In the genomic region with DNA sequence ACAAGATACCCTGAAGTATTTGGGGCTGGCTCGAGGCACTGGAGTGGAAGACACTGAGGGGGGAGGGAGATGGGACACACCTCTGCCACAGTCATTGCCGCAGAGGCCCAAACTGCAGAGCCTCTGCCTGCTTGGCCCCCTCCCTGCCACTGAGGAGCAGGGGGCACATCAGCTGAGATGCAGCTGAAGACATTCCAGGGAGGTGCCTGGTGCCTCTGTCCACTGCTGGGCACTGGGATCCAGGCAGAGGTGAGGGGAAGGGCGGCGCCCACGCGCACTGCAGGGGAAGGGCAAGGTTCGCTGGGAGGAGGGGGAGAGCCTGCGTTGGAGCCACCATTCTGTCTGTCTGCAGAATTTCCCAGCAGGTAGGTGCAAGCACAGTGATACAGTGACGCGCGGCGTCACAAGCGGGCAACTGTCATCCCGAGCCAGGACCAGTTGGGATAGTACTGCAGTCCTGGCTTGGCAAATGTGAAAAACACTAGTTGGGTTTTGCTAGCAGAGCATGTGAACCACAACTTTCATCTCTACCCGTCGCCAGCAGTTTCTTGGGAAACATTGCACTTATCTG, we compare ENCODE assay signal across 11 mouse cellular contexts. TPM values are rescaled to one million over a fixed set of nuclear protein-coding genes. Genes with fewer than 3 reads are reported as not detected.
A peak's percentile ranks its signal among the peaks of the same experiment; 100 is the strongest.
DNase-seq lines count a peak whose midpoint lies in the region; ATAC-seq and TF ChIP-seq lines count a peak whose summit lies in the region.
"Had no signal": no experiment of that assay in that cellular context is flagged by ENCODE, and none has a peak within 500 bp of the region (broad histone marks: within the 10 kb centered on the region; RNA-seq: fewer than 3 reads in every experiment).

No protein-coding gene starts in this region.

- DNase-seq in embryo, embryonic 11 days: peak; percentile 3
- DNase-seq in embryo, embryonic 10.5 days (ENCODE audit: low spot score): no peak
- no peak for DNase-seq in lung, embryonic 14.5 days
- no peak for DNase-seq in lung, postnatal 10 days
- DNase-seq in midbrain, postnatal 0 days (ENCODE audit: low spot score): no peak
- no peak for DNase-seq in spleen, postnatal 36 days (ENCODE audit: low spot score in 2 of 2)
- no peak for DNase-seq in gastrocnemius, adult 18-20 months (ENCODE audit: low spot score)
- DNase-seq: lung, postnatal 14 days had no signal

- ATAC-seq in lung, embryonic 14.5 days (ENCODE audit: insufficient read depth): peak; percentile 44; the same call in 1 of the 2 replicates
- ATAC-seq in hindbrain, embryonic 15.5 days (ENCODE audit: low FRiP score, low read depth): 0 out of 2 replicates have a peak, but pooled peaks have one; percentile 51
- 0 out of 2 replicates have a peak, but pooled peaks have one; percentile 54 for ATAC-seq in midbrain, postnatal 0 days (ENCODE audit: low FRiP score)
- ATAC-seq: Patski had no signal

- H3K9ac ChIP-seq in lung, embryonic 14.5 days: no peak overlapping the region
- H3K9ac ChIP-seq in hindbrain, embryonic 15.5 days: no peak overlapping the region
- no peak overlapping the region for H3K9ac ChIP-seq in midbrain, postnatal 0 days (replicated peaks; ENCODE audit: low read length, poor library complexity, severe bottlenecking)

- no peaks in the 10 kb centered on the region for H3K36me3 ChIP-seq in lung, embryonic 14.5 days (ENCODE audit: insufficient read depth)
- H3K36me3 ChIP-seq in hindbrain, embryonic 15.5 days: no peaks in the 10 kb centered on the region
- H3K36me3 ChIP-seq in midbrain, postnatal 0 days (ENCODE audit: insufficient read depth, low read length): no peaks in the 10 kb centered on the region

- H3K4me1 ChIP-seq in lung, embryonic 14.5 days (ENCODE audit: insufficient read depth): no peaks in the 10 kb centered on the region
- H3K4me1 ChIP-seq in hindbrain, embryonic 15.5 days (replicated peaks): 0 out of 2 replicates have a peak, but pooled peaks cover 7% of the 10 kb centered on the region
- H3K4me1 ChIP-seq in midbrain, postnatal 0 days (ENCODE audit: insufficient read depth, low read length): no peaks in the 10 kb centered on the region

- peak overlapping the region; percentile 22; the same call in 1 of the 2 replicates for H3K4me3 ChIP-seq in lung, embryonic 14.5 days (ENCODE audit: low read depth, low read length)
- H3K4me3 ChIP-seq in hindbrain, embryonic 15.5 days: peak overlapping the region; percentile 31
- H3K4me3 ChIP-seq in midbrain, postnatal 0 days (ENCODE audit: low read depth, low read length): peak overlapping the region; percentile 25
- H3K4me3 ChIP-seq: layer of hippocampus, adult 2 months had no signal

- no peak overlapping the region for H3K27ac ChIP-seq in lung, embryonic 14.5 days (ENCODE audit: low read depth)
- no peak overlapping the region for H3K27ac ChIP-seq in hindbrain, embryonic 15.5 days (replicated peaks)
- no peak overlapping the region for H3K27ac ChIP-seq in midbrain, postnatal 0 days (ENCODE audit: low read depth, low read length)
- H3K27ac ChIP-seq: layer of hippocampus, adult 2 months had no signal

- peaks cover 9% of the 10 kb centered on the region; the same call in 1 of the 2 replicates for H3K27me3 ChIP-seq in lung, embryonic 14.5 days (ENCODE audit: insufficient read depth, low read length)
- H3K27me3 ChIP-seq in hindbrain, embryonic 15.5 days: 0 out of 2 replicates have a peak, but pooled peaks cover 4% of the 10 kb centered on the region
- no peaks in the 10 kb centered on the region for H3K27me3 ChIP-seq in midbrain, postnatal 0 days (ENCODE audit: insufficient read depth, low read length)

- TF ChIP-seq CTCF in lung, embryonic 14.5 days (IDR thresholded peaks at IDR 0.05; ENCODE audit: low read depth): no peak
- no peak for TF ChIP-seq CTCF in midbrain, postnatal 0 days (IDR thresholded peaks at IDR 0.05)

- no peaks in the 10 kb centered on the region for H3K9me3 ChIP-seq in lung, embryonic 14.5 days (ENCODE audit: low read depth, low read length)
- no peaks in the 10 kb centered on the region for H3K9me3 ChIP-seq in hindbrain, embryonic 15.5 days
- no peaks in the 10 kb centered on the region for H3K9me3 ChIP-seq in midbrain, postnatal 0 days (ENCODE audit: low read length)

- WGBS in lung, embryonic 14.5 days: 17% methylated on average over 16 of the region's 16 CpGs
- WGBS in hindbrain, embryonic 15.5 days: 21% methylated on average over 16 of the region's 16 CpGs
- 24% methylated on average over 15 of the region's 16 CpGs for WGBS in midbrain, postnatal 0 days

- H3K4me2 ChIP-seq in lung, embryonic 14.5 days: peak overlapping the region; percentile 55
- H3K4me2 ChIP-seq in hindbrain, embryonic 15.5 days: peak overlapping the region; percentile 51
- peak overlapping the region; percentile 51 for H3K4me2 ChIP-seq in midbrain, postnatal 0 days (ENCODE audit: low read depth, low read length, poor library complexity, severe bottlenecking)

RNA-seq across cellular contexts. Expression of a gene that starts 0.9 kb away (rescaled TPM):
- 1.5 and 1.7 TPM in 2 replicates for polyA plus RNA-seq in lung, embryonic 14.5 days (2014; fragmentation: Nextera tagmentation; extraction: Ambion mirVana)
- 2.7 and 2.9 TPM in 2 replicates for polyA plus RNA-seq in hindbrain, embryonic 15.5 days (2015; fragmentation: Nextera tagmentation; extraction: Ambion mirVana)
- total RNA-seq in midbrain, postnatal 0 days (2014; rRNA removed): 7.9 and 8.1 TPM in 2 replicates
- 2.8 and 3.0 TPM in 2 replicates for polyA plus RNA-seq in midbrain, postnatal 0 days (2015; fragmentation: Nextera tagmentation; extraction: Ambion mirVana)
- under 1 TPM in 1 of 2 experiments, not detected in 1; 0.02 TPM for total RNA-seq in gastrocnemius, adult 18-20 months (2021)
- polyA plus RNA-seq: Patski had no signal
